Mouse (Mus musculus): Measurements from ENCODE around the gene Nutf2-ps1. TPM values are rescaled to one million over a fixed set of nuclear protein-coding genes. Genes with fewer than 3 reads are reported as not detected.
"Not testable (repeated sequence)": the region's sequence is repeated elsewhere in the genome, so short reads cannot be mapped to it uniquely, and the experiment has no call there.

Nutf2-ps1 gene
- polyA plus RNA-seq (2012; ENCODE audit: insufficient read depth, insufficient read length, missing spikeins): 62.6 and 67.3 TPM in 2 replicates

- not testable (repeated sequence) for H3K27ac ChIP-seq (ENCODE audit: insufficient read depth, low read depth, low read length); H3K4me1 ChIP-seq (ENCODE audit: control insufficient read depth, insufficient read depth, low read length); H3K4me3 ChIP-seq (ENCODE audit: insufficient read depth, low read length)
These were observed at the start of gene Nutf2-ps1 for GRCm38 (mm10) chr19:53588968-53589367. TSS of gene Nutf2-ps1 (minus strand) at chr19:53589068.

GRCm38 (mm10) chr19:53638041-53638440, 49.2 kb upstream of the Nutf2-ps1 start:
- Histone ChIP-seq H3K27ac (ENCODE audit: insufficient read depth, low read depth, low read length) (no peak overlapping the region), H3K4me1 (ENCODE audit: control insufficient read depth, insufficient read depth, low read length) (no peaks in the 10 kb centered on the region), H3K4me3 (ENCODE audit: insufficient read depth, low read length) (no peak overlapping the region)
- TF ChIP-seq POLR2A (IDR thresholded peaks at IDR 0.05; ENCODE audit: borderline replicate concordance, low read depth, low read length): no peak
- no peak for TF ChIP-seq CTCF (IDR thresholded peaks at IDR 0.05; ENCODE audit: low read depth, low read length)

DNA sequence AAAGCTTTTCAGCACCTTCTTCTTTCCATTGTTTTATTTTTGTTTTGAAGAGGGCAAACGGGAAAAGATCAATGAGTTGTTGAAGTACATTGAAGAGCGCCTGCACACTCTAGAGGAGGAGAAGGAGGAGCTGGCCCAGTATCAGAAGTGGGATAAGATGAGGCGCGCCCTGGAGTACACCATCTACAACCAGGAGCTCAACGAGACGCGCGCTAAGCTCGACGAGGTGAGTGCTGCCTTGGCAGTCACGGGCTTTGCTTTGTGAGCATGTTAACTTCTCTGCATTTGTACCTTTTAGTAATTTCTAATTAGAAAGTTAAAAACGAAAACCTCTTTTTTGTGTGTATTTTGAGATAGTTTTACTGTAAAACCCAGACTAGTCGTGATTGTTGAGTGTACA, 32.8 kb upstream of the Nutf2-ps1 start:
- no peak for TF ChIP-seq POLR2A (IDR thresholded peaks at IDR 0.05; ENCODE audit: borderline replicate concordance, low read depth, low read length)
- no peak for TF ChIP-seq CTCF (IDR thresholded peaks at IDR 0.05; ENCODE audit: low read depth, low read length)
- no peaks in the 10 kb centered on the region for H3K4me1 ChIP-seq (ENCODE audit: control insufficient read depth, insufficient read depth, low read length)
- H3K4me3 ChIP-seq (ENCODE audit: insufficient read depth, low read length): no peak overlapping the region
- no peak overlapping the region for H3K27ac ChIP-seq (ENCODE audit: insufficient read depth, low read depth, low read length)

DNA sequence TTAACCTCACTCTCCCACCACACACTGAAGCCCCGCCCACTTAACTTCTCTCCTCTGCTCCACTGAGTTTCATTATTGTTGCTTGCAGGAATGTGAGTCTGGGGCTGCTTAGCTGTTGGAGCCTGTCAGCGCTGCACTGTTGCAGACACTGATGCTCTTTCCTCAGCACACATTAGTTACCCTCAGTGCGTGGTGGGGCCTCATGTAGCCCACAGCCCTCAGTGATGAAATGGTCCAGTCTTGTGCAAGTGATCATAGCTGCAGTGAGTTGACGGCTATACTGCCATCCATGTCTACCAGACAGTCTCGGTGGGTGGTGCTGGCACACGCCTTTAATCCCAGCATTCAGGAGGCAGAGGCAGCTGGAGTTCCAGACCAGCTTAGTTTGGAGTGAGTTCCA, 20.1 kb upstream of the Nutf2-ps1 start:
- Histone ChIP-seq H3K4me3 (ENCODE audit: insufficient read depth, low read length) (no peak overlapping the region), H3K4me1 (ENCODE audit: control insufficient read depth, insufficient read depth, low read length) (no peaks in the 10 kb centered on the region)

DNA sequence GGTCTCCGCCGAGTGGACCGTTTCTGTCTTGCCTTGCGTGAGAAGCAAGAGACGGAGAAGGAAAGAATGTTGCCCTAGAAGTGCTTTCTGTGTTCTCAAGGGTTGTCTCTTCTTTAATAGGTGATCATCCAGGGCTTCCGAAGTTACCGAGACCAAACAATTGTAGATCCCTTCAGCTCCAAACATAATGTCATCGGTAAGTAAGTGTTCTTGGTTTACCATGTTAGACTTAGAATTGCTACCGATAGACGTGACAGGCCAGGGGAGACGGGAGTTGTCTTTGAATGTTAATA, 12.4 kb upstream of the Nutf2-ps1 start:
- Histone ChIP-seq H3K4me1 (ENCODE audit: control insufficient read depth, insufficient read depth, low read length) (peaks cover 14% of the 10 kb centered on the region), H3K27ac (ENCODE audit: insufficient read depth, low read depth, low read length) (no peak overlapping the region), H3K4me3 (ENCODE audit: insufficient read depth, low read length) (peak overlapping the region; percentile 95)
- TF ChIP-seq POLR2A (IDR thresholded peaks at IDR 0.05; ENCODE audit: borderline replicate concordance, low read depth, low read length) (no peak), CTCF (IDR thresholded peaks at IDR 0.05; ENCODE audit: low read depth, low read length) (no peak; the same call in 1 of the 2 replicates)

More for the DNA sequence above, 20.1 kb upstream of the Nutf2-ps1 start:
- TF ChIP-seq CTCF (IDR thresholded peaks at IDR 0.05; ENCODE audit: low read depth, low read length): no peak
- no peak for TF ChIP-seq POLR2A (IDR thresholded peaks at IDR 0.05; ENCODE audit: borderline replicate concordance, low read depth, low read length)
- no peak overlapping the region for H3K27ac ChIP-seq (ENCODE audit: insufficient read depth, low read depth, low read length)

- peak overlapping the region; percentile 95 for H3K4me3 ChIP-seq (ENCODE audit: insufficient read depth, low read length)
- H3K27ac ChIP-seq (ENCODE audit: insufficient read depth, low read depth, low read length): peak overlapping the region; percentile 52
- TF ChIP-seq CTCF (IDR thresholded peaks at IDR 0.05; ENCODE audit: low read depth, low read length): no peak; the same call in 1 of the 2 replicates
- no peak for TF ChIP-seq POLR2A (IDR thresholded peaks at IDR 0.05; ENCODE audit: borderline replicate concordance, low read depth, low read length)
These were observed 11.9 kb upstream of the Nutf2-ps1 start for GRCm38 (mm10) chr19:53600549-53601362.

GRCm38 (mm10) chr19:53599757-53600539, 11.1 kb upstream of the Nutf2-ps1 start, which contains the start of gene Smc3:
TSS of gene Smc3 (plus strand) at chr19:53600398.
- TF ChIP-seq POLR2A (IDR thresholded peaks at IDR 0.05; ENCODE audit: borderline replicate concordance, low read depth, low read length) (no peak; the same call in 1 of the 2 replicates), CTCF (IDR thresholded peaks at IDR 0.05; ENCODE audit: low read depth, low read length) (peak; percentile 61; the same call in 1 of the 2 replicates)
- H3K4me1 ChIP-seq (ENCODE audit: control insufficient read depth, insufficient read depth, low read length): peaks cover 17% of the 10 kb centered on the region

More at GRCm38 (mm10) chr19:53600549-53601362, 11.9 kb upstream of the Nutf2-ps1 start:
- H3K4me1 ChIP-seq (ENCODE audit: control insufficient read depth, insufficient read depth, low read length): peaks cover 14% of the 10 kb centered on the region

GRCm38 (mm10) chr19:53596723-53597474, 8.0 kb upstream of the Nutf2-ps1 start:
- peaks cover 8% of the 10 kb centered on the region for H3K4me1 ChIP-seq (ENCODE audit: control insufficient read depth, insufficient read depth, low read length)
- no peak overlapping the region for H3K27ac ChIP-seq (ENCODE audit: insufficient read depth, low read depth, low read length)
- TF ChIP-seq CTCF (IDR thresholded peaks at IDR 0.05; ENCODE audit: low read depth, low read length) (no peak), POLR2A (IDR thresholded peaks at IDR 0.05; ENCODE audit: borderline replicate concordance, low read depth, low read length) (no peak)
- H3K4me3 ChIP-seq (ENCODE audit: insufficient read depth, low read length): no peak overlapping the region

More at GRCm38 (mm10) chr19:53599757-53600539, 11.1 kb upstream of the Nutf2-ps1 start, which contains the start of gene Smc3:
- Histone ChIP-seq H3K4me3 (ENCODE audit: insufficient read depth, low read length) (peak within 1 kb of the TSS; percentile 95), H3K27ac (ENCODE audit: insufficient read depth, low read depth, low read length) (peak within 1 kb of the TSS; percentile 86)

- H3K27ac ChIP-seq (ENCODE audit: insufficient read depth, low read depth, low read length); H3K4me1 ChIP-seq (ENCODE audit: control insufficient read depth, insufficient read depth, low read length); H3K4me3 ChIP-seq (ENCODE audit: insufficient read depth, low read length): not testable (repeated sequence)
These were observed 1.2 kb downstream of the Nutf2-ps1 start for GRCm38 (mm10) chr19:53587686-53588085.

DNA sequence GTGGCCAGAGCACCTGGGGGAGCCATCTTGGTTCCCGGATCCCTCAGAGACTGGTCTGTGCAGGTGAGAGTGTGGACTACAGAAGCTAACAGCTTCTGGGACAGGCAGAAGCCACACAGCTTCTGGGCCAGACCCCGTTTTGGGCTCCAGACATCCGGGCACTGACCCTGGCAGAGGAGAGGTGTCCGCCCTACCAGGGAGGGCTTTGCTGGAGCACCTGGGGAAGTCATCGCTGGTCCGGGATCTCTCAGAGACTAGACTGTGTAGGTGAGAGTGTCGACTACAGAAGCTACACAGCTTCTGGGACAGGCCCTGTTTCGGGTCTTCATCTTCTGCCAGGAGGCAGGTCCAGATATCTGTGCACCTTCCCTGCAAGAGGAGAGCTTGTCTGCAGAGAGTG, 8.6 kb downstream of the Nutf2-ps1 start:
- H3K27ac ChIP-seq (ENCODE audit: insufficient read depth, low read depth, low read length); H3K4me1 ChIP-seq (ENCODE audit: control insufficient read depth, insufficient read depth, low read length); H3K4me3 ChIP-seq (ENCODE audit: insufficient read depth, low read length): not testable (repeated sequence)

All from bone marrow macrophage, adult 2 months (primary cell).